Mouse (Mus musculus) liver, embryonic 14.5 days (tissue): ENCODE measurements around the gene S100a4.

Experiments used
- CTCF ChIP-seq: IDR thresholded peaks from 2 replicates; pipeline ENCODE4 v1.5.1; 2016; ENCODE audit warnings: antibody characterized with exemption, low read depth, control low read depth
- EP300 ChIP-seq: IDR thresholded peaks from 2 replicates; pipeline ENCODE4 v1.6.1; 2016; ENCODE audit warnings: antibody characterized with exemption, low read depth

DNA sequence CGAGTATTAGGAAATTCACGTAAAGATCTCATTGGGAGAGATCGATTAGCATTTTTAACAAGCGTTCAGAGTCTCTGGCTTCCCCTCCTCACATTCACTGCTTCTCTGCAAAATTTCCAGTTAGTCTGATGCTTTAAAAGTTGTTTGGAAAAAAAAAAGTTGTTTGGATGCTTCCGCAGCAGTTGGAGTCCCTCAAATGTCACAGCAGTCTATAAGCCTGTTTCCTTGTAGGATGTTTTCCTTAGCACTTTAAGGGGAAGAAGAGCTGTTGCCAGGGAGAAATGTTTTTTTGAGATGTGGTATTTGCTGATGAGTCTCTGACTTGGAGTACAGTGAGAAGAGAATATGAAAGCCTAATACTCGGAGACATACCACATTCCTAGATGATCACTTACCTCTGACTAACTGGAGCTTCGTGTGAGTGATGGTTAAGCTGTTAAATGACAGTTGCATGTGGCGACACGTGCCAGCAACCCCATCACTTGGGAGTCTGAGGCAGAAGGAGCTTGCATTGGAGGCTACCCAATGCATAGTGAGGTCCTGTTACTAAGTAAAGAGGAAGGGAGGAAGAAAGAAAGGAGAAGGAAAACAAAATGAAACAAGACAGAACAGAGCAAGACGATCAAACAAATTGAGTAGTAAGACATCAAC, 27.1 kb upstream of the S100a4 start:
- TF ChIP-seq CTCF (no peak), EP300 (no peak)
